Mouse (Mus musculus): ENCODE results near the gene Cgnl1. TPM values are rescaled to one million over a fixed set of nuclear protein-coding genes. Genes with fewer than 3 reads are reported as not detected.

The Cgnl1 gene
- polyA plus RNA-seq, 1 experiment from 2014 or later, result 6.7 TPM

DNA sequence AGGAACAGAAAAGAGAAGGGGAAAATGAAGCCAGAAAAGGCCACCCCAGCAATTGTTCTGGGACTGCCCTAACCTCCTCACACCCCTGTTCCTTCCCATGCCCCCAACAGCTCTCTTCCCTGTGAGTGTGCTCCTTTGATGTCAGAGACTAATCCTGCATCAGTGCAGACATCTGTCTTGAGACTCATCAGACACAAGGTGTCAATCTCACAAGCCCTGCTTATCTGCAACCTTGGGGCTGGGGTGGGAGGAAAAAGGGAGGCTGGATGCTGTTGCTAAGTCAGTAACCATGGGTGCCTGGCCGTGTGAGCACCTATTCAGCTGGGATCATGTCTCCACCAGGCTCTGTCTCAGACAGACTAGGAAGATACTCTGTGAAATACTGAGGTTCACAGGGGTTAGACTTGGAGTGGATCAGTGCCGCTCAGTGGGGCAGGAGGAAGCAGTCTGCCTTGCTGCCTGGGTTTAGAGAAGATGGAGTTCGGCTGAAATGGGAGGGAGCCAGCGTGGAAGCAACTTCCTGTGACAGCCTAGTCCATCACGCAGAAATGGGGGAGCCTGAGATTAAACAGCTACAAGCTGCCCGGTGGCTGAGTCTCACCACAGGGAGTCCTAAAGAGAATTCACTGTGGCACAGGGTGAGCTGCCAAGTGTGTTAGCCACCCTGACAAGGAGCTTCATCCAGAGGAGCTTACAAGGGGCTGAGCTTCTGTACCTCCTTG, 166.3 kb downstream of the Cgnl1 start:
- 0 out of 2 replicates have a peak, but pooled peaks cover 3% of the 10 kb centered on the region for H3K4me1 ChIP-seq (ENCODE audit: control insufficient read depth, insufficient read depth, low read length)
- DNase-seq (ENCODE audit: low spot score), result no peak
- H3K27ac ChIP-seq (replicated peaks; ENCODE audit: low read depth, low read length), result no peak overlapping the region
- H3K36me3 ChIP-seq (ENCODE audit: control insufficient read depth, insufficient read depth, low read length), result no peaks in the 10 kb centered on the region
- WGBS, result 32% methylated on average over 6 of the region's 6 CpGs
- no peak overlapping the region for H3K4me3 ChIP-seq (ENCODE audit: low read depth, low read length)
- H3K27me3 ChIP-seq (ENCODE audit: control insufficient read depth, insufficient read depth, low read length), result no peaks in the 10 kb centered on the region
- no peaks in the 10 kb centered on the region for H3K9me3 ChIP-seq (ENCODE audit: control insufficient read depth, low read length)
- H3K9ac ChIP-seq (ENCODE audit: low read length), result no peak overlapping the region
- ATAC-seq (ENCODE audit: insufficient number of reproducible peaks, low FRiP score, low TSS enrichment, low read depth), result no peak
- H3K4me2 ChIP-seq (ENCODE audit: low read depth, severe bottlenecking), result no peak overlapping the region

DNA sequence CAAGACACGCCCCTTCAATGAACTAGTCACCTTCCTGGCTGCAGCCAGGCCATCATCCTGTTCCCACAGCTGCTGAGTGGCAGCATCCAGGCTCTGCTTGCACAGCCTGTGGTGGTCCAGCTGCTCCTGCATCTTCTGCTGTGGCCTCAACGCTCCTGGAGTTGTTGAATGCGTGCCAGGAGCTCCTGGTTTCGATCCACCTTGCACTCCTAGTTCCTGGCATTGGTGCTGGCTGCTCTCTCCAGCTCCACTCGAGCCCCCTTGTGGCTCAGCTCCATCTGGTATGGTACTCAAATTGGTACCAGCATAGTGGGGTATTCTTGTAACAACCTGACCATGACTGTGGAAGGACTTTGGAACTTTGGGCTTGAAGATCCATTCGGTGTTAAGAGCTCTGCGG, 171.5 kb downstream of the Cgnl1 start:
- Histone ChIP-seq H3K4me1 (ENCODE audit: control insufficient read depth, insufficient read depth, low read length) (no peaks in the 10 kb centered on the region), H3K36me3 (ENCODE audit: control insufficient read depth, insufficient read depth, low read length) (no peaks in the 10 kb centered on the region), H3K4me2 (ENCODE audit: low read depth, severe bottlenecking) (no peak overlapping the region), H3K4me3 (ENCODE audit: low read depth, low read length) (no peak overlapping the region), H3K9me3 (ENCODE audit: control insufficient read depth, low read length) (no peaks in the 10 kb centered on the region), H3K9ac (ENCODE audit: low read length) (no peak overlapping the region), H3K27me3 (ENCODE audit: control insufficient read depth, insufficient read depth, low read length) (no peaks in the 10 kb centered on the region), H3K27ac (replicated peaks; ENCODE audit: low read depth, low read length) (no peak overlapping the region)
- 79% methylated on average over 7 of the region's 7 CpGs for WGBS
- no peak for DNase-seq (ENCODE audit: low spot score)
- ATAC-seq (ENCODE audit: insufficient number of reproducible peaks, low FRiP score, low TSS enrichment, low read depth), result no peak

DNA sequence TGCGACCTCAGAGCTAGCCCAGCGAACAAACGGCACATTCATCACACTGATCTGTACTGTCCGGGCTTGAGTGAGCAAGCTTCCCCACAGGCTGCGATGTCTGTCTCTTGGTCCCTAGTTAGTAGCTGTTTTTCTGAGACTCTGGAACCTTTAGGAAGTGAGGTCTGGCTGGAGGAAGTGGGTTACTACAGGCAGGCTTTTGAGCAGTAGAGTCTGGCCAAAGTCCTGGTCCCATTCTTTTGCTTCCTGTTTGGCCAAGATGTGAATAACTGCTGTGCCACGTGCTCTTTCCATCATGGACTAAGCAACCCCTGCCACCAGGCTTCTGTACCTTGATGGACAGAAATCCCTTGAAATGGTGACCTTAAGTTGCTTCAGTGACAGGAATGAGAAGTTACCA, 174.5 kb downstream of the Cgnl1 start:
- no peak overlapping the region for H3K27ac ChIP-seq (replicated peaks; ENCODE audit: low read depth, low read length)
- peaks cover 2% of the 10 kb centered on the region; the same call in 1 of the 2 replicates for H3K4me1 ChIP-seq (ENCODE audit: control insufficient read depth, insufficient read depth, low read length)
- 74% methylated on average over 6 of the region's 6 CpGs for WGBS
- no peaks in the 10 kb centered on the region for H3K27me3 ChIP-seq (ENCODE audit: control insufficient read depth, insufficient read depth, low read length)
- H3K9me3 ChIP-seq (ENCODE audit: control insufficient read depth, low read length), result no peaks in the 10 kb centered on the region
- no peak overlapping the region for H3K4me2 ChIP-seq (ENCODE audit: low read depth, severe bottlenecking)
- DNase-seq (ENCODE audit: low spot score) (no peak), ATAC-seq (ENCODE audit: insufficient number of reproducible peaks, low FRiP score, low TSS enrichment, low read depth) (no peak)
- H3K36me3 ChIP-seq (ENCODE audit: control insufficient read depth, insufficient read depth, low read length), result no peaks in the 10 kb centered on the region
- no peak overlapping the region for H3K9ac ChIP-seq (ENCODE audit: low read length)
- no peak overlapping the region for H3K4me3 ChIP-seq (ENCODE audit: low read depth, low read length)

DNA sequence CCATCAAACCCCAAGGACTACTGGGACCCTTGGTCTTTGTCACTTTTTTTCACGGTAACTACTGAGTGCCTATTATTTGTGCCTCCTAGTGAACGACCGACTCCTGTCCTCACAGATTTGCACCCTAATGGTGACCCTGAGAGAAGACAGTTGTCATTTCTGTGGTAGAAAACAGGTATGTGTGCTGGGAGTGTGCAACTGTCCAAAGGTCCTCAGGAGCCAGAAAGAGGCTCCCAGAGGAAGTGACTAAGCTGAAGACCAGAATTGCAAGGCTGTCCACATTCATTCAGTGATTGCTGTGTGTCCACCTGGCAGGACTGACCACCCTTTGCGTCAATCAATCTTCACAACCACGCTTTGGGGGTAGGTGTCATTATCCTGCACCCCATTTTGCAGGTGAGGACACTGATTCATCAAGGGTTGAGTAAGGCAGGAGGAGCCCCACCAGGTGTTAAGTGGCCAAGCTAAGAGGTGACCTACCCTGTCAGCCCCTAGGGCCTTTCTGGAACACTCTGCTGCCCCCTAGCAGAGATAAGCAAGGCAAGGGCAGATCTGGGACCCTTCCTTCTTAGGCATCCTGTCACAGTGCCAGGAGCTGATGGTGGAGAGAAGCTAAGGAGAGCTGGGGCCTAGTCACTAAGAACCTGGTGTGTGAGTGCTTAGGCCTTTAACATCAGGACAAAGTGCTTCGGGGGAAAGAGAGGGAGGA, 178.7 kb downstream of the Cgnl1 start:
- H3K27ac ChIP-seq (replicated peaks; ENCODE audit: low read depth, low read length), result no peak overlapping the region

DNA sequence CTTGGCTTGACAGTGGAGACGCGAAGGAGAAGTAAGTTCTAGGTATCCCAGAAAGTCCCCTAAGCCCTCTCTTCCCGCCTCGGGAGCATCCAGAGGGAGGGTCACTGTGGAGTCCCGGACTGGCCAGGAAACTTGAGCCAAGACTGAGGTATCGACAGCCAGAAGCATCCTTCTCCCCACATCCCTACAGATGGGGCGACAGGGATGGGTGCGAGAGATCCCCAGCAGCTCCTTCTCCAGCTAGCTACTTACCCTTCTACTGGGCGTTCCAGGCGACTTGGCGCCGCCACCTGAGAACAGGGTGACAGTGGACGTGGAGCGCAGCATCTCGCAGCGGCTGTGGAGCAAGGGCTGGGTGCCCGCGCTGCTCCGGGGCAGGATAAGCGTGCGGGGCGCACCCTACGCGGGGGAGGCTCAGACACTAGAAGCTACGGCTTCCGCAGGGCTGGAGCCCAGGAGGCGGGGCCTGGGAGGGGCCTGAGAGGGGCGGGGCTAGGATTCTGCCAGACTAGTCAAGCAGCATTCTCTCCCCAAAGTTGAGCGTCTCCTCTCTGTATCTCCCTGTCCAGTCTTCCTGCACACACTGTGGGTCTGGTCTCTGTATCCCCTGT, 179.4 kb downstream of the Cgnl1 start, which contains the start of gene Myzap:
Myzap (minus strand) TSS at position 423 of the 611 bp plus-strand sequence.
- Histone ChIP-seq H3K4me1 (ENCODE audit: control insufficient read depth, insufficient read depth, low read length) (peaks cover 2% of the 10 kb centered on the region; the same call in 1 of the 2 replicates), H3K4me3 (ENCODE audit: low read depth, low read length) (peak within 1 kb of the TSS; percentile 46), H3K27me3 (ENCODE audit: control insufficient read depth, insufficient read depth, low read length) (no peaks in the 10 kb centered on the region), H3K9me3 (ENCODE audit: control insufficient read depth, low read length) (no peaks in the 10 kb centered on the region), H3K9ac (ENCODE audit: low read length) (peak within 1 kb of the TSS; percentile 62), H3K4me2 (ENCODE audit: low read depth, severe bottlenecking) (peak within 1 kb of the TSS; percentile 88), H3K27ac (replicated peaks; ENCODE audit: low read depth, low read length) (no peak within 1 kb of the TSS), H3K36me3 (ENCODE audit: control insufficient read depth, insufficient read depth, low read length) (no peaks in the 10 kb centered on the region)
- WGBS, result 3% methylated on average over 29 of the region's 29 CpGs
- DNase-seq (ENCODE audit: low spot score) (peak; percentile 84), ATAC-seq (ENCODE audit: insufficient number of reproducible peaks, low FRiP score, low TSS enrichment, low read depth) (no peak)

More for the DNA sequence above, 178.7 kb downstream of the Cgnl1 start:
- Histone ChIP-seq H3K9me3 (ENCODE audit: control insufficient read depth, low read length) (no peaks in the 10 kb centered on the region), H3K4me1 (ENCODE audit: control insufficient read depth, insufficient read depth, low read length) (peaks cover 2% of the 10 kb centered on the region; the same call in 1 of the 2 replicates), H3K36me3 (ENCODE audit: control insufficient read depth, insufficient read depth, low read length) (no peaks in the 10 kb centered on the region), H3K4me3 (ENCODE audit: low read depth, low read length) (peak overlapping the region; percentile 46), H3K9ac (ENCODE audit: low read length) (no peak overlapping the region), H3K4me2 (ENCODE audit: low read depth, severe bottlenecking) (peak overlapping the region; percentile 88; the same call in 1 of the 2 replicates), H3K27me3 (ENCODE audit: control insufficient read depth, insufficient read depth, low read length) (no peaks in the 10 kb centered on the region)
- 36% methylated on average over 5 of the region's 6 CpGs for WGBS
- DNase-seq (ENCODE audit: low spot score), result no peak
- ATAC-seq (ENCODE audit: insufficient number of reproducible peaks, low FRiP score, low TSS enrichment, low read depth), result no peak

DNA sequence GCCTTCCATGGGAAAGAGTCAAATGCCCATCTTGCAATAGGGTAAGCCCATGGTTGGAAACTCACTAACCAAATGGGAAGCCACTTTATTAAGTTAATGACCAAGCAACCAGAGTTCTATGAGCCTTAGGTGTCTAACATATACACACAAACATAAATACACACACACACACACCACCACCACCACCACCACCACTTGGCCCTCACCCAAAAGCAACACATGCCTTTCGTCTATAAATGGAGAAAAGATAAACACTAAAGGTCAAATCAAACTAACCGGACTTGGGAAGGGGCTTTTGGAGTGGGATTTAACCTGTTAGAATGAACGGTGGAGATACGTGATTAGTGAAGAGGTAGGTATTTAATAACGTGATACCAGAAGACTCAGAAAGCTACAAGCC, 180.3 kb downstream of the Cgnl1 start:
- no peaks in the 10 kb centered on the region for H3K9me3 ChIP-seq (ENCODE audit: control insufficient read depth, low read length)
- no peaks in the 10 kb centered on the region for H3K27me3 ChIP-seq (ENCODE audit: control insufficient read depth, insufficient read depth, low read length)
- 71% methylated on average over 5 of the region's 5 CpGs for WGBS
- no peaks in the 10 kb centered on the region for H3K36me3 ChIP-seq (ENCODE audit: control insufficient read depth, insufficient read depth, low read length)
- no peak overlapping the region for H3K27ac ChIP-seq (replicated peaks; ENCODE audit: low read depth, low read length)
- H3K4me1 ChIP-seq (ENCODE audit: control insufficient read depth, insufficient read depth, low read length), result peaks cover 2% of the 10 kb centered on the region; the same call in 1 of the 2 replicates
- ATAC-seq (ENCODE audit: insufficient number of reproducible peaks, low FRiP score, low TSS enrichment, low read depth) (no peak), DNase-seq (ENCODE audit: low spot score) (no peak)
- H3K9ac ChIP-seq (ENCODE audit: low read length), result no peak overlapping the region
- no peak overlapping the region for H3K4me3 ChIP-seq (ENCODE audit: low read depth, low read length)
- no peak overlapping the region for H3K4me2 ChIP-seq (ENCODE audit: low read depth, severe bottlenecking)

DNA sequence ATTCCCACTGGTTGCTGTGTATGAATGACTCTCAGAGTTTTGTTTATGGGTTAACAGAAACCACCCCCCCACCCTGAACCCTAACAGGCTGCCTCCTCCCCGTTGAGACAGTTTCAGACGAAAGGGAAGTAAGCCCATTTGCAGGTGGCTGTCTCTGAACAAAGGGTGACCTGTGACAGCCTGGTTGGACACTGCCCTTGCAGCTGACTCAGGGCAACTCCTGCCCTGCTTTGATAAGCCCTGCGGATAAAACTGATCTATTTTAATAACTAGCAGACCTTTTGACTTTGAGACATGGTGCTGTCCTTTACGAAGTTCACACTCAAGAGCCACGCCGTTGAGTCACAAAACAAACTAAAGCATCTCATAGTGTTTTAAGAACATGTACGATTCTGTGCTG, 181.6 kb downstream of the Cgnl1 start:
- WGBS, result 80% methylated on average over 7 of the region's 7 CpGs
- Histone ChIP-seq H3K9me3 (ENCODE audit: control insufficient read depth, low read length) (no peaks in the 10 kb centered on the region), H3K4me3 (ENCODE audit: low read depth, low read length) (no peak overlapping the region), H3K4me2 (ENCODE audit: low read depth, severe bottlenecking) (no peak overlapping the region), H3K4me1 (ENCODE audit: control insufficient read depth, insufficient read depth, low read length) (peaks cover 2% of the 10 kb centered on the region; the same call in 1 of the 2 replicates), H3K36me3 (ENCODE audit: control insufficient read depth, insufficient read depth, low read length) (no peaks in the 10 kb centered on the region), H3K27ac (replicated peaks; ENCODE audit: low read depth, low read length) (no peak overlapping the region), H3K27me3 (ENCODE audit: control insufficient read depth, insufficient read depth, low read length) (no peaks in the 10 kb centered on the region), H3K9ac (ENCODE audit: low read length) (no peak overlapping the region)
- DNase-seq (ENCODE audit: low spot score), result no peak
- ATAC-seq (ENCODE audit: insufficient number of reproducible peaks, low FRiP score, low TSS enrichment, low read depth), result no peak

DNA sequence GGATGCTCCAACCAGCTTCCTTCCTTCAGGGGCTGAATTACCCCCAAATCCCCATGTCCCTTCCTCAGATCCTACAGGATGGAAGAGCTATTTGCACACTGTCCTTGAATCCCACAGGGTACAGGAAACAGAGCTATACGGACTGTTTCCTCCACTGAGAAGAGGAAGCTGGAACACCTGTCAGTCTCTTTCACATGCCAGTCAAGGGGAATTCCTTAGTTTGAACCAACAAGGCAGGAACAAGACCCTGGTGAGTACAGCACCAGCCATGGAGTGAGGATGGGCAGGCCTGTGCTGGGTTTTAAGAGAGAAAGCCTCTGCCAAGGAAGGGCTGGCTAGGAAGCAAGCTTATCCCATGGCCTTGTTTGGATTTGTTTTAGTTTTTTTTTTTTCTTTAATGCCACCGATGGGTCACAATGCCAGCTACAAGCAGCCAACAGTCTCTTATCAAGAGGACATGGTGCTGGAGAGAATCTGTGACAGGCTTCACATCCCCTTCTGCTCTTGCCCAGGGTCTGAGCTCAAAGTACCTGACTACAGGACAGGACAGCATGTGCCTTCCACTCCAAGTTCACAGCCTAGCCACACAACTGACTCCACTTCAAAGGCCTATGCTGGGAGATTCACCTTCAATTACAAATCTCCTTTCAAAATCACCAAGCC, 182.3 kb downstream of the Cgnl1 start:
- Histone ChIP-seq H3K4me1 (ENCODE audit: control insufficient read depth, insufficient read depth, low read length) (peaks cover 2% of the 10 kb centered on the region; the same call in 1 of the 2 replicates), H3K27ac (replicated peaks; ENCODE audit: low read depth, low read length) (no peak overlapping the region), H3K27me3 (ENCODE audit: control insufficient read depth, insufficient read depth, low read length) (no peaks in the 10 kb centered on the region), H3K4me2 (ENCODE audit: low read depth, severe bottlenecking) (no peak overlapping the region), H3K9me3 (ENCODE audit: control insufficient read depth, low read length) (no peaks in the 10 kb centered on the region), H3K9ac (ENCODE audit: low read length) (no peak overlapping the region), H3K4me3 (ENCODE audit: low read depth, low read length) (no peak overlapping the region), H3K36me3 (ENCODE audit: control insufficient read depth, insufficient read depth, low read length) (no peaks in the 10 kb centered on the region)
- no peak for ATAC-seq (ENCODE audit: insufficient number of reproducible peaks, low FRiP score, low TSS enrichment, low read depth)
- WGBS, result 85% methylated on average over 2 of the region's 2 CpGs
- DNase-seq (ENCODE audit: low spot score), result no peak

All from limb, embryonic 11.5 days (tissue).